Mouse (Mus musculus): Measurements from ENCODE around the gene Ptgfrn. TPM values are rescaled to one million over a fixed set of nuclear protein-coding genes. Genes with fewer than 3 reads are reported as not detected.

The Ptgfrn gene
- polyA plus RNA-seq, 1 experiment from 2014 or later, result 8.8 TPM

GRCm38 (mm10) chr3:101016050-101016449 lies 94.0 kb downstream of the Ptgfrn start:
- Histone ChIP-seq H3K9me3 (ENCODE audit: control insufficient read depth, low read length) (no peaks in the 10 kb centered on the region), H3K4me1 (replicated peaks; ENCODE audit: control insufficient read depth, insufficient read depth, low read length) (peaks cover 5% of the 10 kb centered on the region), H3K4me2 (ENCODE audit: low read length) (no peak overlapping the region), H3K27ac (ENCODE audit: low read depth) (no peak overlapping the region), H3K27me3 (replicated peaks; ENCODE audit: control insufficient read depth, insufficient read depth, low read length) (no peaks in the 10 kb centered on the region), H3K4me3 (ENCODE audit: low read depth, low read length) (no peak overlapping the region), H3K36me3 (ENCODE audit: control insufficient read depth, insufficient read depth, low read length) (no peaks in the 10 kb centered on the region), H3K9ac (ENCODE audit: low read length) (no peak overlapping the region)
- no peak for ATAC-seq (replicated peaks; ENCODE audit: low FRiP score, low TSS enrichment, low read depth)
- 64% methylated on average over 7 of the region's 7 CpGs for WGBS
- no peak for DNase-seq (ENCODE audit: low spot score)

GRCm38 (mm10) chr3:101015254-101015653 lies 94.8 kb downstream of the Ptgfrn start:
- Histone ChIP-seq H3K4me1 (replicated peaks; ENCODE audit: control insufficient read depth, insufficient read depth, low read length) (peaks cover 5% of the 10 kb centered on the region), H3K27ac (ENCODE audit: low read depth) (no peak overlapping the region), H3K9me3 (ENCODE audit: control insufficient read depth, low read length) (no peaks in the 10 kb centered on the region), H3K4me3 (ENCODE audit: low read depth, low read length) (no peak overlapping the region), H3K4me2 (ENCODE audit: low read length) (no peak overlapping the region), H3K27me3 (replicated peaks; ENCODE audit: control insufficient read depth, insufficient read depth, low read length) (no peaks in the 10 kb centered on the region), H3K36me3 (ENCODE audit: control insufficient read depth, insufficient read depth, low read length) (no peaks in the 10 kb centered on the region), H3K9ac (ENCODE audit: low read length) (no peak overlapping the region)
- ATAC-seq (replicated peaks; ENCODE audit: low FRiP score, low TSS enrichment, low read depth), result no peak
- 32% methylated on average over 4 of the region's 4 CpGs for WGBS
- no peak for DNase-seq (ENCODE audit: low spot score)

GRCm38 (mm10) chr3:101013536-101013935 lies 96.5 kb downstream of the Ptgfrn start:
- no peaks in the 10 kb centered on the region for H3K36me3 ChIP-seq (ENCODE audit: control insufficient read depth, insufficient read depth, low read length)
- ATAC-seq (replicated peaks; ENCODE audit: low FRiP score, low TSS enrichment, low read depth) (no peak), DNase-seq (ENCODE audit: low spot score) (no peak)
- H3K27me3 ChIP-seq (replicated peaks; ENCODE audit: control insufficient read depth, insufficient read depth, low read length), result no peaks in the 10 kb centered on the region
- H3K27ac ChIP-seq (ENCODE audit: low read depth), result no peak overlapping the region
- no peak overlapping the region for H3K4me3 ChIP-seq (ENCODE audit: low read depth, low read length)
- H3K9me3 ChIP-seq (ENCODE audit: control insufficient read depth, low read length), result no peaks in the 10 kb centered on the region
- H3K4me1 ChIP-seq (replicated peaks; ENCODE audit: control insufficient read depth, insufficient read depth, low read length), result peaks cover 5% of the 10 kb centered on the region
- H3K4me2 ChIP-seq (ENCODE audit: low read length), result no peak overlapping the region
- WGBS, result 88% methylated on average over 3 of the region's 3 CpGs
- no peak overlapping the region for H3K9ac ChIP-seq (ENCODE audit: low read length)

- peaks cover 5% of the 10 kb centered on the region for H3K4me1 ChIP-seq (replicated peaks; ENCODE audit: control insufficient read depth, insufficient read depth, low read length)
- H3K27ac ChIP-seq (ENCODE audit: low read depth), result no peak overlapping the region
- no peaks in the 10 kb centered on the region for H3K27me3 ChIP-seq (replicated peaks; ENCODE audit: control insufficient read depth, insufficient read depth, low read length)
- WGBS, result 92% methylated on average over 10 of the region's 10 CpGs
- no peaks in the 10 kb centered on the region for H3K36me3 ChIP-seq (ENCODE audit: control insufficient read depth, insufficient read depth, low read length)
- no peaks in the 10 kb centered on the region for H3K9me3 ChIP-seq (ENCODE audit: control insufficient read depth, low read length)
- ATAC-seq (replicated peaks; ENCODE audit: low FRiP score, low TSS enrichment, low read depth), result no peak
- no peak for DNase-seq (ENCODE audit: low spot score)
- H3K4me2 ChIP-seq (ENCODE audit: low read length), result no peak overlapping the region
- H3K9ac ChIP-seq (ENCODE audit: low read length), result no peak overlapping the region
- no peak overlapping the region for H3K4me3 ChIP-seq (ENCODE audit: low read depth, low read length)
Observed at GRCm38 (mm10) chr3:101013005-101013404, 97.1 kb downstream of the Ptgfrn start.

GRCm38 (mm10) chr3:101012597-101012996 lies 97.5 kb downstream of the Ptgfrn start:
- DNase-seq (ENCODE audit: low spot score) (no peak), ATAC-seq (replicated peaks; ENCODE audit: low FRiP score, low TSS enrichment, low read depth) (no peak)
- Histone ChIP-seq H3K36me3 (ENCODE audit: control insufficient read depth, insufficient read depth, low read length) (no peaks in the 10 kb centered on the region), H3K4me3 (ENCODE audit: low read depth, low read length) (no peak overlapping the region), H3K4me2 (ENCODE audit: low read length) (no peak overlapping the region), H3K27me3 (replicated peaks; ENCODE audit: control insufficient read depth, insufficient read depth, low read length) (no peaks in the 10 kb centered on the region), H3K9ac (ENCODE audit: low read length) (no peak overlapping the region), H3K27ac (ENCODE audit: low read depth) (no peak overlapping the region), H3K9me3 (ENCODE audit: control insufficient read depth, low read length) (no peaks in the 10 kb centered on the region), H3K4me1 (replicated peaks; ENCODE audit: control insufficient read depth, insufficient read depth, low read length) (peaks cover 5% of the 10 kb centered on the region)
- 88% methylated on average over 8 of the region's 8 CpGs for WGBS

- peaks cover 5% of the 10 kb centered on the region for H3K4me1 ChIP-seq (replicated peaks; ENCODE audit: control insufficient read depth, insufficient read depth, low read length)
- H3K9me3 ChIP-seq (ENCODE audit: control insufficient read depth, low read length), result no peaks in the 10 kb centered on the region
- no peak overlapping the region for H3K4me3 ChIP-seq (ENCODE audit: low read depth, low read length)
- H3K27me3 ChIP-seq (replicated peaks; ENCODE audit: control insufficient read depth, insufficient read depth, low read length), result no peaks in the 10 kb centered on the region
- no peak for DNase-seq (ENCODE audit: low spot score)
- no peaks in the 10 kb centered on the region for H3K36me3 ChIP-seq (ENCODE audit: control insufficient read depth, insufficient read depth, low read length)
- no peak; the same call in 1 of the 2 replicates for ATAC-seq (replicated peaks; ENCODE audit: low FRiP score, low TSS enrichment, low read depth)
- no peak overlapping the region for H3K9ac ChIP-seq (ENCODE audit: low read length)
- 49% methylated on average over 10 of the region's 10 CpGs for WGBS
- no peak overlapping the region for H3K27ac ChIP-seq (ENCODE audit: low read depth)
- H3K4me2 ChIP-seq (ENCODE audit: low read length), result no peak overlapping the region
Observed at GRCm38 (mm10) chr3:101012131-101012571, 97.9 kb downstream of the Ptgfrn start.

- no peak overlapping the region for H3K9ac ChIP-seq (ENCODE audit: low read length)
- no peak overlapping the region for H3K4me2 ChIP-seq (ENCODE audit: low read length)
- no peak overlapping the region for H3K4me3 ChIP-seq (ENCODE audit: low read depth, low read length)
- H3K27ac ChIP-seq (ENCODE audit: low read depth), result no peak overlapping the region
- H3K4me1 ChIP-seq (replicated peaks; ENCODE audit: control insufficient read depth, insufficient read depth, low read length), result peaks cover 5% of the 10 kb centered on the region
- DNase-seq (ENCODE audit: low spot score) (no peak), ATAC-seq (replicated peaks; ENCODE audit: low FRiP score, low TSS enrichment, low read depth) (no peak)
- 59% methylated on average over 5 of the region's 5 CpGs for whole genome bisulfite sequencing
- H3K36me3 ChIP-seq (ENCODE audit: control insufficient read depth, insufficient read depth, low read length), result no peaks in the 10 kb centered on the region
- H3K9me3 ChIP-seq (ENCODE audit: control insufficient read depth, low read length), result no peaks in the 10 kb centered on the region
- no peaks in the 10 kb centered on the region for H3K27me3 ChIP-seq (replicated peaks; ENCODE audit: control insufficient read depth, insufficient read depth, low read length)
Observed at GRCm38 (mm10) chr3:101011203-101011600, 98.9 kb downstream of the Ptgfrn start.

GRCm38 (mm10) chr3:101010589-101011202 lies 99.4 kb downstream of the Ptgfrn start:
- no peak overlapping the region for H3K27ac ChIP-seq (ENCODE audit: low read depth)
- no peaks in the 10 kb centered on the region for H3K27me3 ChIP-seq (replicated peaks; ENCODE audit: control insufficient read depth, insufficient read depth, low read length)
- H3K9ac ChIP-seq (ENCODE audit: low read length), result no peak overlapping the region
- H3K4me1 ChIP-seq (replicated peaks; ENCODE audit: control insufficient read depth, insufficient read depth, low read length), result peaks cover 5% of the 10 kb centered on the region
- no peak for ATAC-seq (replicated peaks; ENCODE audit: low FRiP score, low TSS enrichment, low read depth)
- no peak for DNase-seq (ENCODE audit: low spot score)
- H3K36me3 ChIP-seq (ENCODE audit: control insufficient read depth, insufficient read depth, low read length), result no peaks in the 10 kb centered on the region
- no peak overlapping the region for H3K4me2 ChIP-seq (ENCODE audit: low read length)
- H3K4me3 ChIP-seq (ENCODE audit: low read depth, low read length), result no peak overlapping the region
- no peaks in the 10 kb centered on the region for H3K9me3 ChIP-seq (ENCODE audit: control insufficient read depth, low read length)
- WGBS, result 83% methylated on average over 4 of the region's 4 CpGs

- no peak for DNase-seq (ENCODE audit: low spot score)
Observed at GRCm38 (mm10) chr3:101007112-101007782, 102.8 kb downstream of the Ptgfrn start.

More at GRCm38 (mm10) chr3:101007112-101007782, 102.8 kb downstream of the Ptgfrn start:
- H3K4me1 ChIP-seq (replicated peaks; ENCODE audit: control insufficient read depth, insufficient read depth, low read length), result peaks cover 2% of the 10 kb centered on the region; the same call in 1 of the 2 replicates
- H3K9me3 ChIP-seq (ENCODE audit: control insufficient read depth, low read length), result no peaks in the 10 kb centered on the region
- 78% methylated on average over 5 of the region's 5 CpGs for WGBS
- H3K36me3 ChIP-seq (ENCODE audit: control insufficient read depth, insufficient read depth, low read length), result no peaks in the 10 kb centered on the region
- H3K4me2 ChIP-seq (ENCODE audit: low read length), result no peak overlapping the region
- no peaks in the 10 kb centered on the region for H3K27me3 ChIP-seq (replicated peaks; ENCODE audit: control insufficient read depth, insufficient read depth, low read length)
- H3K27ac ChIP-seq (ENCODE audit: low read depth), result no peak overlapping the region
- ATAC-seq (replicated peaks; ENCODE audit: low FRiP score, low TSS enrichment, low read depth), result no peak
- no peak overlapping the region for H3K4me3 ChIP-seq (ENCODE audit: low read depth, low read length)
- no peak overlapping the region for H3K9ac ChIP-seq (ENCODE audit: low read length)
